Mouse (Mus musculus) embryonic fibroblast, embryonic 13.5 days (primary cell): ENCODE results near the gene Hoxa7. TPM values are rescaled to one million over a fixed set of nuclear protein-coding genes. Genes with fewer than 3 reads are reported as not detected.

Experiments used
- H3K27ac ChIP-seq: 2 replicates; pipeline ENCODE4 v1.5.1; 2012; ENCODE audit warnings: low read length, control low read depth, inconsistent platforms; ENCODE audit not compliant: insufficient read depth
- H3K4me1 ChIP-seq: 2 replicates; pipeline ENCODE4 v1.6.1; 2011; ENCODE audit warnings: low read length; ENCODE audit not compliant: control insufficient read depth, insufficient read depth
- H3K4me3 ChIP-seq: 2 replicates; pipeline ENCODE4 v1.5.1; 2011; ENCODE audit warnings: mild to moderate bottlenecking, control low read depth, low read length; ENCODE audit not compliant: insufficient read depth
- CTCF ChIP-seq: IDR thresholded peaks from 2 replicates; pipeline ENCODE4 v1.5.1; 2011; ENCODE audit warnings: mild to moderate bottlenecking, control low read depth, low read length, moderate library complexity, borderline replicate concordance; ENCODE audit not compliant: insufficient read depth
- POLR2A ChIP-seq: IDR thresholded peaks from 2 replicates; pipeline ENCODE4 v1.6.1; 2011; ENCODE audit warnings: low read depth, mild to moderate bottlenecking, control low read depth, low read length, moderate library complexity
- polyA plus RNA-seq: library from polyadenylated mRNA; stranded (reverse); fragments of >200 nt; gene quantifications from 2 replicates; pipeline ENCODE4 v1.2.4, GENCODE M21; 2011; ENCODE audit warnings: low read depth; ENCODE audit not compliant: missing spikeins, insufficient read length

Hoxa7 gene
- polyA plus RNA-seq, result 15.8 and 21.6 TPM in 2 replicates

DNA sequence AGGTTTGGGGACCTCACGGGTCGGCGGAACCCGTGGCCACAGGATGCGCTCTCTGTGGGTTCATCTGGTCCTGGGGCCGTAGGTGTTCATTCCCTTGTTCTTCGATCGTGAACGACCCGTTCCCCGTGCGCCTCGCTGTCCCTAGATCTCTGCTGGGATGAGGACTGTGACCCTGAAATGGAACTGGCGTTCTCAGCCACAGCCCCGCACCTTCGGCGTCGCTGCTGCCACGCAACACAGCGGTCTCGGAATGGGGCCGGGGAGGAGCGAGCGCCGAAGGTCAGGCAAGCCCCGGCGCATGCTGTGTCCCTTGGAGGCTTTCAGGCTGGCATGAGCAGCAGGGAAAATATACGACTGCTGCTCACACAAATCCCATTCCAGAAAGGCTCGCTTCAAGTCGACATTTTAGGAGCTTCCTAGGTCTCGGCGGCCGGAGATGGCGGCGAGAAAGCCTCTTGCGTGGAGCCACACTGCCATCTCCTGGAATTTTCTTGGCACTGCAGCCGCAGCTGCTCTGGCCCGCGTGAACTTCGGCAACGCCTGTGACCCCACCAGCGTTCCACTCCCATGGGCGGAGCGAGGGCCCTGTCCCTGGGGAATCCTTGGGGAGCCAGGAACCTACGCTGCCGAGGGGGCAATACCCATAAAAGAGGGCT, at the start of gene Hoxa7:
Gene Hoxa7 (minus strand): TSS at position 518 of the 656 bp plus-strand sequence.
- peak within 1 kb of the TSS; percentile 49 for H3K4me3 ChIP-seq
- peak within 1 kb of the TSS; percentile 78 for H3K27ac ChIP-seq
- TF ChIP-seq CTCF (peak; percentile 70), POLR2A (peak; percentile 28; the same call in 1 of the 2 replicates)
- H3K4me1 ChIP-seq, result no peaks in the 10 kb centered on the region

DNA sequence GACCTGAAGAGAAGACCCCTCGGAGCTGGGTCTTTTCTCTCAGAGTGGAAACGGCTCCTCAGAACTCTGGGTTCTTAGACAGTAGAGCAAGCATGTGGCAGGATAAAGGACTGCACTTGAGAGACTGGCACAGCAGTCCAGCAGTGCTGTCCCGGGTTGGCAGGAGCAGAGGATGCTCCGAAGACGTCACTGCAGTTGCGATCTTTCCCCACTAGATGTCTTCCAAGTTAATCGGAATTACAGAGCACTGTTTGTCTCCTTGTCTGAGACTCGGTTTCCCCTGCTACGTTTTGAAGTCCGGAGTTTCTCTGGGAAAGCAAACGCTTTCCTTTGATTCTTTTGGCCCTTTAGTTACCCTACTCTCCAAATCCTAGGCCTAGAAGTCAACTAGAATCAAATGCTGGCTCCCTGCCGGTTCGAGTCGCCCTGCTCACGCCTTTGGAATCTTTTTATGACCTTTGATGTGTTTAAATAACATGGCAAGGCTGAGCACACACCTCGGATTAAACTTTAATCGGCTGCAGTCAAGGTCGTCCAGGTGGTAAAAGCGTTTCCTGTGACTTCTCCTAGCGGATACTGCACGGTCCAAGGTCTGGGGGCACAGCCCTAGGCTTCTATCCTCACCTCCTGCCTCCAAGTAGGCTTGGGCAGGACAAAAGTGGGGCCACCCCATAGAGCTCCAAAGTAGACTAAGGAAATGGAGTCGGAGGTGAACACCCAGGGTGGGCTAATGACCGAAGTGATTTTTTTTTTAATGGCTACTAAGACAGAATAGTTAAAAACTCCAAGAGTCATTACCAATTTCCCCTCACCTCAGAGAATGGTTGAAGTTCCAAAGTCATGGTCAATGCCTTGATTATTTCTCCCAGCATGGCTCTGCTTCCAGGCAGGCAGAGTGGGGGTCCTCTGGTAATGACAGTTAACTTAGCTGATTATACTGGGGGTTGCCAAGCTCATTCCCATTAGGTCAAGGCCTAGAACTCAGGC, 49.1 kb upstream of the Hoxa7 start:
- Histone ChIP-seq H3K27ac (no peak overlapping the region), H3K4me1 (no peaks in the 10 kb centered on the region)

DNA sequence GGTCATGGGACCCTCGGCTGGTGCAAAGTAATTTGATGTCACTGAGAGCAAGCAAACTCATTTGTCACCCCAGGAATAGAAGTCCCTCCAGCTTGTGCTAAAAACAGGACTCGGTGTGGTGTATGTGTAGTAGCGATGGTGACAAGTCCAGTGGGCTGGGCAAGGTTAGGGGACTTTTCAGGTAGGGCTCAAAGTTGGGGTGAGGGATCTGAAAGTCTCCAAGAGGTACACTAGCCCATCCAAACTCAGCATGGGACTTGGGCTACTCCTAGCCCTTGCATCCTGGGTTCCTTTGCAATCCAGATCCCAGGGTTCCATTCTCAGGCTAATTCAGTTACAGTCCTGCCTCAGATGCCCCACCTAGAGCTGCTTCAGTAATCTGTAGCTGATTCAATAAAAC, 47.1 kb upstream of the Hoxa7 start:
- no peaks in the 10 kb centered on the region for H3K4me1 ChIP-seq
- H3K27ac ChIP-seq, result no peak overlapping the region
- no peak overlapping the region for H3K4me3 ChIP-seq
- TF ChIP-seq POLR2A, result no peak
- no peak for TF ChIP-seq CTCF

More for the DNA sequence above, 49.1 kb upstream of the Hoxa7 start:
- TF ChIP-seq CTCF (peak; percentile 43; the same call in 1 of the 2 replicates), POLR2A (no peak)
- H3K4me3 ChIP-seq, result no peak overlapping the region

DNA sequence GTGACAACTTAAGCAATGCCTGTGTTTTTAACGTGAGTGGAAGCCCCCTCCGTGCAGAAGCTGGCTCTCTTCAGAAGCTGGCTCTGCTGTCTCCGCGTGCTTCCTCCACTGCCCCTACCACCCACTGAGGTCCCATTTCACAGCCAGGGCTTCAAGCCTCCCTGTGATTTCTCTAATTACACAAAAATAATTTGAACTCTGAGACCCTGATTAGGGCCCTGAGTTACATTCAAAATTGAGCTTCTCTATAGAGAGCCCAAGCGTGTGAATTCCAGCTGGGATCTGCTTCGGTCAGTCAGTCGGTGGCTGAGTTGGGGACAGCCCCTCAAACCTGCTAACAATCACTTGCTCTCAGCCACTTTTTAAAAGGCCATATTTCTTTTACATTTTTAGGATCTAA, 46.7 kb upstream of the Hoxa7 start:
- Histone ChIP-seq H3K27ac (no peak overlapping the region), H3K4me1 (no peaks in the 10 kb centered on the region), H3K4me3 (no peak overlapping the region)
- TF ChIP-seq POLR2A (no peak), CTCF (no peak)

DNA sequence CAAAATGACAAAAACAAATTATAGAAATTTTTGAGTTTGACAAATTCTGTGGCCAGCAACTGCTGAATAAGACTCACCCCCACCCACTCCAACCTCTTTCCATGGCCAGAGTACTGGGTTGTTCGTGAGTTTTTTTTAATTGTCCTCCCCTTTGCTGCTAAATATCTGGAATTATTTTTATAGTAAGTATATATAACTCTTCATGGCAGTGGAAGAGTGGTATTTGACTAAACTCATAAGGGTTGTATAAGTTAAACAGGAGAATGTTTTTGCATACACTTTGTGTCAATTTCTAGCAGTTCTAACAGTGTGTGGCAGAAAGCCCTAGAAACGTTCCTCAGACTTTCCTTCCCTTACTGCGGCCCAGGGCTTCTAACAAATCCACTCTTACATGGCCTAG, 46.0 kb upstream of the Hoxa7 start:
- TF ChIP-seq CTCF (no peak), POLR2A (no peak)
- Histone ChIP-seq H3K27ac (no peak overlapping the region), H3K4me1 (no peaks in the 10 kb centered on the region), H3K4me3 (no peak overlapping the region)

DNA sequence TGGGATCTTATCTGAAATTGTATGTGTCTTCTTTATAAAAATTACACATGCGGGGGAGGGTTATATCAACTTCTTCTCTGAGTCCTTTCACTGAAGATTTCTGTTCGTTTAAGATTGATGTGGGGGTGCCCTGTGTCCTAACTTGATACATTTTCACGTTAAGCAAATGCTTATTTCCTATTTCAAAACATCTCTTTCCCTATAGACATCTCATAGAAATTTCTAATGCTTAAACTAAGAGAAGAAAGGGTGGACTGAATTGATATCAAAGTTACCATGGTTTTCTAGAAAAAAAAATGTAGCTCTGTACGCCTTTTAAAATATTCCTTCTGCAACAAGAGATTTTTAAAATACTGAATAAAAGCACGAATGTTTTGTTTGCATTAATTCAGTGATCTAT, 45.6 kb upstream of the Hoxa7 start:
- no peak overlapping the region for H3K27ac ChIP-seq
- H3K4me3 ChIP-seq, result no peak overlapping the region
- TF ChIP-seq CTCF, result no peak
- TF ChIP-seq POLR2A, result no peak
- H3K4me1 ChIP-seq, result no peaks in the 10 kb centered on the region; the same call in 1 of the 2 replicates

DNA sequence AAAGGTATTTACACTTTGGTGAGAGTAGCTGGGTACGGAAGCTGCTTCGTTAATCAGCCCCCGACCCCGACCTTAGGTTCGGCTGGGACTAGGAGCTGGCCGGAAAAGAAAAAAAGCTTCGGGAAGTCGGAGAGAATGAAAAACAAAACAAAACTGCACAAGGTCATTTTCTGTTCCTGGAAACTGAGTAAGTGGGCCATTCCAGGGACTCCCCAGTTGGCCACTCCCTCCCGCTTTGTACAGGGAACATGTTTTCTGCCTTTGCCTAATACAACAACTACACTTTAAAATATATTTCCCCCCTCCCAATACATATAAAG, 45.0 kb upstream of the Hoxa7 start:
- Histone ChIP-seq H3K4me3 (no peak overlapping the region), H3K4me1 (no peaks in the 10 kb centered on the region; the same call in 1 of the 2 replicates), H3K27ac (no peak overlapping the region)
- TF ChIP-seq CTCF (no peak), POLR2A (no peak)

DNA sequence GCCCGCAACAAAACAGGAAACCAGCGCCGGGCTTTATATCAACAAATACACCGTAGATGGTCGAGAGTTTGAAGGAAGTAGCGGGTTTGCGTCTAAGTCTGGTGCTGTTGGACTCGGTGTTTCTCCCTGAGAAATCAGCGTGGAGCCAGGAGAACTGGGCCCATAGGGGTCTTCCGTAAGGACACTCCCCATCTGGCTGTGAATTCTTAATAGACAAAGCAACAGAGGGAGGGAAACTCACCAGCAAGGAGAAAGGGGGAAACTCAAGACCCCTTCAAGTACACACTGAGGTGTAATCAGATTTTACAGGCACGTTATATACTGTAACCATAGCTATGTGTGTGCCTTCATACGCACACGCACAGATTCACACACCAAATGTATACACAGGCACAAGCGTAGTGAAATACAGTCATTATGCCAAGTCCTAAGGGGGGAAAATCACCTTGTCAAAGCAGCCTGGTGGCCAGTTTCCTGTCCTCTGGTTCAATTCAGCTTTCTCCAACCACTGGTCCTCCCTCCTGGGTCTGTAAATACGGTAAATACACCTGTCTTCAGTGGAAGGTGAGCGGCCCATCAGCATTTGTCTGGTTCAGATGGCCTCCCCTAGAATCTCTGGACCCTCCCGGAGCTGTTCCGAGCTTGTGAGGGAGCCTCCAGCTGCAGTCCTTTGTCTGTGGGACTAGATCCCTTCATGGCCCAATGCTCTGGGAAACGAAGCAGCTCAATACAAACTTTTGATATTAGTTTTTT, 44.4 kb upstream of the Hoxa7 start:
- no peak for TF ChIP-seq CTCF
- no peak for TF ChIP-seq POLR2A
- Histone ChIP-seq H3K27ac (no peak overlapping the region), H3K4me3 (no peak overlapping the region), H3K4me1 (no peaks in the 10 kb centered on the region; the same call in 1 of the 2 replicates)

DNA sequence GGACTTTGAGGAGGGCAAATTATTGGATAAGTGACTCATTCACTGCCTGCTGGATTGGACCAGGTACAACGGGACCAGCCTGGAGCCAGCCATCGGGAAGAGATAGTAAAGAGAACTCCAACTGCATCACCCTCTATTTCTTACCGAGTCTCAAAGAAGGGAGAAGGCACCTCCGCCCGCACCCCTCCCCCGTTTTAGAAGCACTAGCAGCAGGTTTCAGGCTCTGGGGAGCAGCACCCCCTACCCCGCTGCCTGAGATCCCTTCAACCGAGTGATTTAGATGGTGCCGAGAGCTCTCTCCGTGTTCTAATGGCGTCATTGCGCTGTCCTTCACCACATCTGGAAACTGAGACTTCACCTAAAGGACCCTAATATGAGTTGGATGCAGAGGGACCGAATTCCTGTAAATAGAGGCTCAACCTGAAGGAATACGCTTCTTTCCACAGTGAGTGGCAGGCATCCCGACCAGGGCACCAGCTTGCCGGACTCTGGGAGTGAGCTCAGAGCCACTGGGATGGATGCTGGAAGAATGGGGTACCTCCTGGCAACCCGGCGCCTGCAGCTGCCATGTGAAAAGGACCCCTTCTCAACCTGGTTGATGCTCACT, 43.8 kb upstream of the Hoxa7 start:
- no peak for TF ChIP-seq CTCF
- no peak for TF ChIP-seq POLR2A
- Histone ChIP-seq H3K4me1 (no peaks in the 10 kb centered on the region; the same call in 1 of the 2 replicates), H3K27ac (no peak overlapping the region), H3K4me3 (no peak overlapping the region)
